Mouse (Mus musculus): ENCODE measurements around the gene Gm11214.

DNA sequence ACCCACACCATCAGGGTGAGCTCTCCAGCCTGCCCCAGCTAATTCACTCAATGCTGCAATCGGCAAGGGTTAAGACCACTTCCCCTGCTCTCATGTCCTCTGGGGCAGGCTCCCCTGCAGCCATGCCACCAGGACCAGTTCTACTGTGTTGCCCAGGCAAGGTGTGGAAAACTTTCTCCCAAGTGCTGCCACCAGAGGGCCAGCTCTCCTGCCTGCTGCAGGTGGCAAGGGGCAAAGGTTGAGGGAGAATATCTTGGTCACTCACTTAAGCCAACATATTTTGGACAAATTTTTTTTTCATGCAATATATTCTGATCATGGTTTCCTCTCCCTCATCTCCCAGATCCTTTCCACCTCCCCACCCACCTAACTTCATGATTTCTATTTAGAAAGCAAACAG is 8.8 kb downstream of the Gm11214 start:
- TF ChIP-seq POLR2A (IDR thresholded peaks at IDR 0.05; ENCODE audit: borderline replicate concordance, extremely low read depth, low read depth, low read length): no peak
- 0 out of 2 replicates have a peak, but pooled peaks have one; percentile 23 for TF ChIP-seq CTCF (IDR thresholded peaks at IDR 0.05; ENCODE audit: insufficient read depth, low read length)

All from lung, adult 2 months (tissue).